Mouse (Mus musculus): Measurements from ENCODE around the gene Pde6d. TPM values are rescaled to one million over a fixed set of nuclear protein-coding genes. Genes with fewer than 3 reads are reported as not detected.

Pde6d gene
- polyA plus RNA-seq, 1 experiment, result 11.2 TPM

- no peak overlapping the region for H3K4me3 ChIP-seq (replicated peaks; ENCODE audit: control insufficient read depth, low read depth, low read length)
- 83% methylated on average over 1 of the region's 1 CpGs for WGBS
- H3K27ac ChIP-seq (ENCODE audit: control insufficient read depth, insufficient read depth, low read depth, low read length, poor library complexity), result no peak overlapping the region
- no peaks in the 10 kb centered on the region for H3K4me1 ChIP-seq (ENCODE audit: control insufficient read depth, insufficient read depth, low read length)
- no peak for TF ChIP-seq POLR2A (IDR thresholded peaks at IDR 0.05; ENCODE audit: borderline replicate concordance, control insufficient read depth, low read depth, low read length)
- no peak for TF ChIP-seq CTCF (IDR thresholded peaks at IDR 0.05; ENCODE audit: control insufficient read depth, insufficient read depth, low read length)
Measured at GRCm38 (mm10) chr1:86612081-86612480, 29.7 kb upstream of the Pde6d start.

GRCm38 (mm10) chr1:86610954-86611353 lies 28.5 kb upstream of the Pde6d start:
- H3K27ac ChIP-seq (ENCODE audit: control insufficient read depth, insufficient read depth, low read depth, low read length, poor library complexity), result no peak overlapping the region
- WGBS, result 86% methylated on average over 1 of the region's 1 CpGs
- no peaks in the 10 kb centered on the region for H3K4me1 ChIP-seq (ENCODE audit: control insufficient read depth, insufficient read depth, low read length)
- no peak overlapping the region for H3K4me3 ChIP-seq (replicated peaks; ENCODE audit: control insufficient read depth, low read depth, low read length)
- TF ChIP-seq CTCF (IDR thresholded peaks at IDR 0.05; ENCODE audit: control insufficient read depth, insufficient read depth, low read length) (no peak), POLR2A (IDR thresholded peaks at IDR 0.05; ENCODE audit: borderline replicate concordance, control insufficient read depth, low read depth, low read length) (no peak)

GRCm38 (mm10) chr1:86600117-86600516 lies 17.7 kb upstream of the Pde6d start:
- 90% methylated on average over 2 of the region's 2 CpGs for WGBS
- no peak overlapping the region for H3K4me3 ChIP-seq (replicated peaks; ENCODE audit: control insufficient read depth, low read depth, low read length)
- no peak for TF ChIP-seq CTCF (IDR thresholded peaks at IDR 0.05; ENCODE audit: control insufficient read depth, insufficient read depth, low read length)
- H3K4me1 ChIP-seq (ENCODE audit: control insufficient read depth, insufficient read depth, low read length), result no peaks in the 10 kb centered on the region
- no peak overlapping the region for H3K27ac ChIP-seq (ENCODE audit: control insufficient read depth, insufficient read depth, low read depth, low read length, poor library complexity)

GRCm38 (mm10) chr1:86598516-86598915 lies 16.1 kb upstream of the Pde6d start:
- H3K27ac ChIP-seq (ENCODE audit: control insufficient read depth, insufficient read depth, low read depth, low read length, poor library complexity), result no peak overlapping the region
- 62% methylated on average over 3 of the region's 3 CpGs for WGBS

GRCm38 (mm10) chr1:86596512-86596911 lies 14.1 kb upstream of the Pde6d start:
- TF ChIP-seq CTCF (IDR thresholded peaks at IDR 0.05; ENCODE audit: control insufficient read depth, insufficient read depth, low read length), result no peak
- TF ChIP-seq POLR2A (IDR thresholded peaks at IDR 0.05; ENCODE audit: borderline replicate concordance, control insufficient read depth, low read depth, low read length), result no peak
- Histone ChIP-seq H3K4me1 (ENCODE audit: control insufficient read depth, insufficient read depth, low read length) (no peaks in the 10 kb centered on the region), H3K4me3 (replicated peaks; ENCODE audit: control insufficient read depth, low read depth, low read length) (no peak overlapping the region), H3K27ac (ENCODE audit: control insufficient read depth, insufficient read depth, low read depth, low read length, poor library complexity) (no peak overlapping the region)
- WGBS, result 89% methylated on average over 6 of the region's 6 CpGs

More at GRCm38 (mm10) chr1:86598516-86598915, 16.1 kb upstream of the Pde6d start:
- no peak overlapping the region for H3K4me3 ChIP-seq (replicated peaks; ENCODE audit: control insufficient read depth, low read depth, low read length)
- H3K4me1 ChIP-seq (ENCODE audit: control insufficient read depth, insufficient read depth, low read length), result no peaks in the 10 kb centered on the region
- TF ChIP-seq CTCF (IDR thresholded peaks at IDR 0.05; ENCODE audit: control insufficient read depth, insufficient read depth, low read length), result peak; percentile 29; the same call in 1 of the 2 replicates
- TF ChIP-seq POLR2A (IDR thresholded peaks at IDR 0.05; ENCODE audit: borderline replicate concordance, control insufficient read depth, low read depth, low read length), result no peak

- Histone ChIP-seq H3K4me3 (replicated peaks; ENCODE audit: control insufficient read depth, low read depth, low read length) (no peak overlapping the region), H3K27ac (ENCODE audit: control insufficient read depth, insufficient read depth, low read depth, low read length, poor library complexity) (no peak overlapping the region), H3K4me1 (ENCODE audit: control insufficient read depth, insufficient read depth, low read length) (no peaks in the 10 kb centered on the region)
- 94% methylated on average over 6 of the region's 6 CpGs for WGBS
- no peak for TF ChIP-seq CTCF (IDR thresholded peaks at IDR 0.05; ENCODE audit: control insufficient read depth, insufficient read depth, low read length)
- no peak for TF ChIP-seq POLR2A (IDR thresholded peaks at IDR 0.05; ENCODE audit: borderline replicate concordance, control insufficient read depth, low read depth, low read length)
Measured at GRCm38 (mm10) chr1:86595315-86595714, 12.9 kb upstream of the Pde6d start.

- WGBS, result 89% methylated on average over 7 of the region's 7 CpGs
- no peak overlapping the region for H3K27ac ChIP-seq (ENCODE audit: control insufficient read depth, insufficient read depth, low read depth, low read length, poor library complexity)
- H3K4me1 ChIP-seq (ENCODE audit: control insufficient read depth, insufficient read depth, low read length), result no peaks in the 10 kb centered on the region
- H3K4me3 ChIP-seq (replicated peaks; ENCODE audit: control insufficient read depth, low read depth, low read length), result no peak overlapping the region
- TF ChIP-seq CTCF (IDR thresholded peaks at IDR 0.05; ENCODE audit: control insufficient read depth, insufficient read depth, low read length) (no peak), POLR2A (IDR thresholded peaks at IDR 0.05; ENCODE audit: borderline replicate concordance, control insufficient read depth, low read depth, low read length) (no peak)
Measured at GRCm38 (mm10) chr1:86594539-86594938, 12.1 kb upstream of the Pde6d start.

- TF ChIP-seq POLR2A (IDR thresholded peaks at IDR 0.05; ENCODE audit: borderline replicate concordance, control insufficient read depth, low read depth, low read length), result peak; percentile 62; the same call in 1 of the 2 replicates
- TF ChIP-seq CTCF (IDR thresholded peaks at IDR 0.05; ENCODE audit: control insufficient read depth, insufficient read depth, low read length), result no peak
- Histone ChIP-seq H3K4me3 (replicated peaks; ENCODE audit: control insufficient read depth, low read depth, low read length) (peak overlapping the region; percentile 96), H3K27ac (ENCODE audit: control insufficient read depth, insufficient read depth, low read depth, low read length, poor library complexity) (peak overlapping the region; percentile 25; the same call in 1 of the 2 replicates), H3K4me1 (ENCODE audit: control insufficient read depth, insufficient read depth, low read length) (no peaks in the 10 kb centered on the region; the same call in 1 of the 2 replicates)
- under 1% methylated on average over 26 of the region's 26 CpGs for WGBS
Measured at GRCm38 (mm10) chr1:86586992-86587391, 4.6 kb upstream of the Pde6d start.

GRCm38 (mm10) chr1:86583709-86584108 lies 1.3 kb upstream of the Pde6d start:
- no peak overlapping the region for H3K4me3 ChIP-seq (replicated peaks; ENCODE audit: control insufficient read depth, low read depth, low read length)
- no peaks in the 10 kb centered on the region; the same call in 1 of the 2 replicates for H3K4me1 ChIP-seq (ENCODE audit: control insufficient read depth, insufficient read depth, low read length)
- WGBS, result 64% methylated on average over 2 of the region's 2 CpGs
- no peak overlapping the region for H3K27ac ChIP-seq (ENCODE audit: control insufficient read depth, insufficient read depth, low read depth, low read length, poor library complexity)
- TF ChIP-seq POLR2A (IDR thresholded peaks at IDR 0.05; ENCODE audit: borderline replicate concordance, control insufficient read depth, low read depth, low read length), result no peak
- TF ChIP-seq CTCF (IDR thresholded peaks at IDR 0.05; ENCODE audit: control insufficient read depth, insufficient read depth, low read length), result no peak
